Mouse (Mus musculus) kidney, embryonic 15.5 days (tissue): Measurements from ENCODE around the gene Gin1. TPM values are rescaled to one million over a fixed set of nuclear protein-coding genes. Genes with fewer than 3 reads are reported as not detected.

Experiments
- polyA plus RNA-seq: library from polyadenylated mRNA; unstranded; fragments of >200 nt; fragmentation: Nextera tagmentation; extraction: Ambion mirVana; gene quantifications from 2 replicates; pipeline ENCODE4 v1.2.1, GENCODE M21; 2015

The Gin1 gene
- polyA plus RNA-seq, 1 experiment from 2014 or later, result 21.3 TPM

Other genes starting within 250 kb of the Gin1 start
- gene D1Ertd622e, start 108.1 kb upstream of the Gin1 start, polyA plus RNA-seq, result 23.2 and 25.7 TPM in 2 replicates
- 33.4 and 33.7 TPM in 2 replicates for gene Ppip5k2, start 239 bp downstream of the Gin1 start, polyA plus RNA-seq